ENCODE assay signal across 18 mouse cellular contexts in genomic region chr16:22301378-22301777, GRCm38 (mm10). TPM values are rescaled to one million over a fixed set of nuclear protein-coding genes. Genes with fewer than 3 reads are reported as not detected.
DNase-seq lines count a peak whose midpoint lies in the region; ATAC-seq and TF ChIP-seq lines count a peak whose summit lies in the region.
"Had no signal": no experiment of that assay in that cellular context is flagged by ENCODE, and none has a peak within 500 bp of the region (broad histone marks: within the 10 kb centered on the region; RNA-seq: fewer than 3 reads in every experiment).

No protein-coding gene starts in this region.

- no peak for TF ChIP-seq EP300 in liver, postnatal 0 days (IDR thresholded peaks at IDR 0.05; ENCODE audit: low read depth)
- no peak for TF ChIP-seq EP300 in ES-Bruce4 (IDR thresholded peaks at IDR 0.05; ENCODE audit: insufficient read depth, low read depth, low read length)

- no peak for TF ChIP-seq POLR2A in ES-Bruce4 (IDR thresholded peaks at IDR 0.05; ENCODE audit: insufficient read depth, low read length)

- WGBS in forebrain, postnatal 0 days: 65% methylated on average over 3 of the region's 3 CpGs
- 67% methylated on average over 3 of the region's 3 CpGs for WGBS in forebrain, embryonic 12.5 days
- 43% methylated on average over 3 of the region's 3 CpGs for WGBS in liver, postnatal 0 days (ENCODE audit: insufficient replicate concordance)

- no peaks in the 10 kb centered on the region for H3K27me3 ChIP-seq in forebrain, postnatal 0 days (ENCODE audit: insufficient read depth, low read length)
- H3K27me3 ChIP-seq in forebrain, embryonic 12.5 days: no peaks in the 10 kb centered on the region
- H3K27me3 ChIP-seq in liver, postnatal 0 days (ENCODE audit: insufficient read depth, low read length): no peaks in the 10 kb centered on the region
- H3K27me3 ChIP-seq in ES-Bruce4 (ENCODE audit: control insufficient read depth, insufficient read depth, low read length, poor library complexity, severe bottlenecking): no peaks in the 10 kb centered on the region
- H3K27me3 ChIP-seq: heart, embryonic 15.5 days; neural tube, embryonic 13.5 days had no signal

- H3K9ac ChIP-seq in forebrain, postnatal 0 days: no peak overlapping the region
- no peak overlapping the region for H3K9ac ChIP-seq in forebrain, embryonic 12.5 days
- H3K9ac ChIP-seq in liver, postnatal 0 days (replicated peaks): no peak overlapping the region
- no peak overlapping the region for H3K9ac ChIP-seq in ES-Bruce4 (ENCODE audit: low read depth, poor library complexity, severe bottlenecking)
- H3K9ac ChIP-seq: heart, embryonic 15.5 days; kidney, embryonic 15.5 days; liver, embryonic 15.5 days; neural tube, embryonic 13.5 days had no signal

- H3K36me3 ChIP-seq in forebrain, postnatal 0 days (ENCODE audit: insufficient read depth): no peaks in the 10 kb centered on the region
- no peaks in the 10 kb centered on the region for H3K36me3 ChIP-seq in forebrain, embryonic 12.5 days (replicated peaks)
- no peaks in the 10 kb centered on the region for H3K36me3 ChIP-seq in liver, postnatal 0 days (replicated peaks; ENCODE audit: insufficient read depth, low read length)
- H3K36me3 ChIP-seq in ES-Bruce4 (ENCODE audit: control insufficient read depth, insufficient read depth, low read length, poor library complexity, severe bottlenecking): no peaks in the 10 kb centered on the region
- H3K36me3 ChIP-seq: embryonic facial prominence, embryonic 10.5 days; heart, embryonic 15.5 days; kidney, embryonic 15.5 days; liver, embryonic 15.5 days; neural tube, embryonic 13.5 days had no signal

- no peak overlapping the region for H3K4me3 ChIP-seq in forebrain, postnatal 0 days (ENCODE audit: low read depth, low read length)
- no peak overlapping the region for H3K4me3 ChIP-seq in forebrain, embryonic 12.5 days (replicated peaks)
- no peak overlapping the region for H3K4me3 ChIP-seq in liver, postnatal 0 days (ENCODE audit: low read depth, low read length)
- H3K4me3 ChIP-seq in ES-Bruce4 (ENCODE audit: low read depth, low read length): no peak overlapping the region
- H3K4me3 ChIP-seq: embryonic facial prominence, embryonic 10.5 days; heart, embryonic 15.5 days; kidney, embryonic 15.5 days; liver, embryonic 15.5 days; neural tube, embryonic 13.5 days had no signal

- H3K4me1 ChIP-seq in forebrain, postnatal 0 days (ENCODE audit: insufficient read depth): no peaks in the 10 kb centered on the region
- H3K4me1 ChIP-seq in forebrain, embryonic 12.5 days: no peaks in the 10 kb centered on the region
- H3K4me1 ChIP-seq in liver, postnatal 0 days (ENCODE audit: insufficient read depth): no peaks in the 10 kb centered on the region
- H3K4me1 ChIP-seq in ES-Bruce4 (ENCODE audit: control insufficient read depth, insufficient read depth, low read length): no peaks in the 10 kb centered on the region
- H3K4me1 ChIP-seq: heart, embryonic 15.5 days; kidney, embryonic 15.5 days; liver, embryonic 15.5 days; neural tube, embryonic 13.5 days had no signal

- H3K4me2 ChIP-seq in forebrain, postnatal 0 days (ENCODE audit: low read depth): no peak overlapping the region
- no peak overlapping the region for H3K4me2 ChIP-seq in forebrain, embryonic 12.5 days
- no peak overlapping the region for H3K4me2 ChIP-seq in liver, postnatal 0 days (ENCODE audit: low read depth, low read length)
- H3K4me2 ChIP-seq: heart, embryonic 15.5 days; kidney, embryonic 15.5 days; liver, embryonic 15.5 days; neural tube, embryonic 13.5 days had no signal

- no peaks in the 10 kb centered on the region for H3K9me3 ChIP-seq in forebrain, postnatal 0 days (ENCODE audit: low read length)
- no peaks in the 10 kb centered on the region for H3K9me3 ChIP-seq in forebrain, embryonic 12.5 days
- no peaks in the 10 kb centered on the region for H3K9me3 ChIP-seq in liver, postnatal 0 days (ENCODE audit: low read length)
- H3K9me3 ChIP-seq in ES-Bruce4 (replicated peaks; ENCODE audit: control insufficient read depth, insufficient read depth, low read length, poor library complexity, severe bottlenecking): no peaks in the 10 kb centered on the region
- H3K9me3 ChIP-seq: embryonic facial prominence, embryonic 10.5 days; heart, embryonic 15.5 days; kidney, embryonic 15.5 days; liver, embryonic 15.5 days; neural tube, embryonic 13.5 days had no signal

- no peak for DNase-seq in forebrain, postnatal 0 days
- peak; percentile 11 for DNase-seq in liver, postnatal 0 days
- no peak for DNase-seq in liver
- no peak for DNase-seq in B cell, adult 2 months
- DNase-seq: cerebellum, postnatal 10 days; gastrocnemius, postnatal 36 days; layer of hippocampus, adult 9-11 months; spleen, adult 18-20 months had no signal

- TF ChIP-seq CTCF in forebrain, postnatal 0 days (IDR thresholded peaks at IDR 0.05; ENCODE audit: low read depth): peak; percentile 28; the same call in 1 of the 2 replicates
- 0 out of 2 replicates have a peak, but pooled peaks have one; percentile 21 for TF ChIP-seq CTCF in liver, postnatal 0 days (IDR thresholded peaks at IDR 0.05; ENCODE audit: low read depth)
- TF ChIP-seq CTCF in ES-Bruce4 (IDR thresholded peaks at IDR 0.05; ENCODE audit: low read depth, low read length): peak; percentile 10

- ATAC-seq in forebrain, postnatal 0 days: no peak
- ATAC-seq in forebrain, embryonic 12.5 days (ENCODE audit: low FRiP score): no peak
- no peak for ATAC-seq in liver, postnatal 0 days
- 0 out of 2 replicates have a peak, but pooled peaks have one; percentile 43 for ATAC-seq in megakaryocyte, adult 5-6 weeks (ENCODE audit: poor library complexity, severe bottlenecking)
- no peak for ATAC-seq in activated CD4-positive, CD25-positive, alpha-beta regulatory T cell, adult 4 months
- ATAC-seq: hindbrain, embryonic 16.5 days had no signal

- H3K27ac ChIP-seq in forebrain, postnatal 0 days (ENCODE audit: low read depth, low read length): no peak overlapping the region
- no peak overlapping the region for H3K27ac ChIP-seq in forebrain, embryonic 12.5 days
- no peak overlapping the region for H3K27ac ChIP-seq in liver, postnatal 0 days (ENCODE audit: low read depth)
- no peak overlapping the region for H3K27ac ChIP-seq in ES-Bruce4 (ENCODE audit: insufficient read depth, low read length)
- H3K27ac ChIP-seq: embryonic facial prominence, embryonic 10.5 days; heart, embryonic 15.5 days; kidney, embryonic 15.5 days; liver, embryonic 15.5 days; neural tube, embryonic 13.5 days had no signal

RNA-seq across cellular contexts. Expression of gene Tra2b, which starts 35.6 kb away (rescaled TPM):
- total RNA-seq in forebrain, postnatal 0 days (2014; rRNA removed): 185 and 216 TPM in 2 replicates
- 248 and 267 TPM in 2 replicates for polyA plus RNA-seq in forebrain, postnatal 0 days (2015; fragmentation: Nextera tagmentation; extraction: Ambion mirVana)
- polyA plus RNA-seq in forebrain, embryonic 12.5 days (2016; fragmentation: Nextera tagmentation; extraction: Ambion mirVana): 465 and 492 TPM in 2 replicates
- 85.8 and 99.5 TPM in 2 replicates for polyA plus RNA-seq in liver, postnatal 0 days (2015; fragmentation: Nextera tagmentation; extraction: Ambion mirVana)
- polyA plus RNA-seq in ES-Bruce4 (2011; ENCODE audit: insufficient read depth, insufficient read length, low read depth, missing spikeins): 380 and 381 TPM in 2 replicates
- total RNA-seq in megakaryocyte, adult 5-6 weeks (2015): 181 and 212 TPM in 2 replicates
- 310 and 361 TPM in 2 replicates for total RNA-seq in megakaryocyte, adult 5-6 weeks (2017)
- polyA plus RNA-seq in activated CD4-positive, CD25-positive, alpha-beta regulatory T cell, adult 4 months (2017; shearing (Covaris generic)): 100 to 1,000 TPM; 191 to 329 TPM
